Mouse (Mus musculus) forebrain, embryonic 12.5 days (tissue): ENCODE results near the gene Cdh13. TPM values are rescaled to one million over a fixed set of nuclear protein-coding genes. Genes with fewer than 3 reads are reported as not detected.

Experiments used
- ATAC-seq: fragments of 200-750 bp; cut with Nextera tagmentation; 2 replicates; pipeline ENCODE4 v1.8.0; 2017; ENCODE audit warnings: moderate TSS enrichment; ENCODE audit not compliant: low FRiP score
- H3K27ac ChIP-seq: fragments of 300-500 bp; sonication (generic); 2 replicates; pipeline ENCODE4 v1.5.1; 2016; ENCODE audit warnings: mild to moderate bottlenecking
- H3K27me3 ChIP-seq: fragments of 300-500 bp; sonication (generic); 2 replicates; pipeline ENCODE4 v1.6.1; 2016; ENCODE audit warnings: mild to moderate bottlenecking
- H3K36me3 ChIP-seq: fragments of 300-500 bp; sonication (generic); replicated peaks from 2 replicates; pipeline ENCODE4 v1.6.1; 2016; ENCODE audit warnings: mild to moderate bottlenecking
- H3K4me1 ChIP-seq: fragments of 300-500 bp; sonication (generic); 2 replicates; pipeline ENCODE4 v1.6.1; 2016
- H3K4me2 ChIP-seq: fragments of 300-500 bp; sonication (generic); 2 replicates; pipeline ENCODE4 v1.6.1; 2016; ENCODE audit warnings: mild to moderate bottlenecking, moderate library complexity
- H3K4me3 ChIP-seq: fragments of 300-500 bp; sonication (generic); replicated peaks from 2 replicates; pipeline ENCODE4 v1.5.1; 2016; ENCODE audit warnings: mild to moderate bottlenecking
- H3K9ac ChIP-seq: fragments of 300-500 bp; sonication (generic); 2 replicates; pipeline ENCODE4 v1.6.1; 2016; ENCODE audit warnings: mild to moderate bottlenecking
- H3K9me3 ChIP-seq: fragments of 300-500 bp; sonication (generic); 2 replicates; pipeline ENCODE4 v1.6.1; 2016
- WGBS: fragments of 180-500 bp; shearing (Covaris S2); methylation state at CpG from one replicate; pipeline ENCODE4 v1.1.7; 2016; 5-methylcytosine and 5-hydroxymethylcytosine counted together
- polyA plus RNA-seq: library from polyadenylated mRNA; unstranded; fragments of >200 nt; fragmentation: Nextera tagmentation; extraction: Ambion mirVana; gene quantifications from 2 replicates; pipeline ENCODE4 v1.2.1, GENCODE M21; 2016

The Cdh13 gene
- polyA plus RNA-seq, 1 experiment from 2014 or later: 10.8 TPM

- Histone ChIP-seq H3K4me1 (peaks cover 13% of the 10 kb centered on the region), H3K4me2 (no peak overlapping the region), H3K36me3 (no peaks in the 10 kb centered on the region), H3K27me3 (peaks cover 8% of the 10 kb centered on the region; the same call in 1 of the 2 replicates), H3K9ac (no peak overlapping the region), H3K27ac (no peak overlapping the region), H3K9me3 (no peaks in the 10 kb centered on the region), H3K4me3 (no peak overlapping the region)
- 83% methylated on average over 17 of the region's 17 CpGs for WGBS
- ATAC-seq: no peak
Measured at GRCm38 (mm10) chr8:118313426-118314187, 30.1 kb downstream of the Cdh13 start.

GRCm38 (mm10) chr8:118314188-118314563 lies 30.6 kb downstream of the Cdh13 start:
- WGBS: 95% methylated on average over 6 of the region's 6 CpGs
- Histone ChIP-seq H3K4me2 (no peak overlapping the region), H3K9me3 (no peaks in the 10 kb centered on the region), H3K4me1 (peaks cover 12% of the 10 kb centered on the region), H3K27ac (no peak overlapping the region), H3K9ac (no peak overlapping the region), H3K36me3 (no peaks in the 10 kb centered on the region), H3K4me3 (no peak overlapping the region), H3K27me3 (peaks cover 8% of the 10 kb centered on the region; the same call in 1 of the 2 replicates)
- no peak for ATAC-seq

GRCm38 (mm10) chr8:118314932-118315331 lies 31.4 kb downstream of the Cdh13 start:
- Histone ChIP-seq H3K4me1 (peaks cover 8% of the 10 kb centered on the region), H3K4me2 (no peak overlapping the region), H3K9ac (no peak overlapping the region), H3K9me3 (no peaks in the 10 kb centered on the region), H3K4me3 (no peak overlapping the region), H3K27me3 (peaks cover 4% of the 10 kb centered on the region; the same call in 1 of the 2 replicates), H3K36me3 (no peaks in the 10 kb centered on the region), H3K27ac (no peak overlapping the region)
- ATAC-seq: no peak
- WGBS: 86% methylated on average over 7 of the region's 7 CpGs

GRCm38 (mm10) chr8:118316440-118316839 lies 32.9 kb downstream of the Cdh13 start:
- Histone ChIP-seq H3K27ac (no peak overlapping the region), H3K9ac (no peak overlapping the region), H3K4me1 (peaks cover 8% of the 10 kb centered on the region), H3K4me3 (no peak overlapping the region), H3K27me3 (peaks cover 4% of the 10 kb centered on the region; the same call in 1 of the 2 replicates), H3K9me3 (no peaks in the 10 kb centered on the region), H3K36me3 (no peaks in the 10 kb centered on the region), H3K4me2 (no peak overlapping the region)
- ATAC-seq: no peak
- WGBS: 87% methylated on average over 12 of the region's 12 CpGs

- Histone ChIP-seq H3K4me1 (no peaks in the 10 kb centered on the region), H3K36me3 (no peaks in the 10 kb centered on the region), H3K27ac (no peak overlapping the region), H3K4me3 (no peak overlapping the region), H3K9ac (no peak overlapping the region), H3K4me2 (no peak overlapping the region), H3K27me3 (no peaks in the 10 kb centered on the region), H3K9me3 (no peaks in the 10 kb centered on the region)
- no peak for ATAC-seq
- 80% methylated on average over 1 of the region's 1 CpGs for WGBS
Measured at GRCm38 (mm10) chr8:118320566-118320965, 37.0 kb downstream of the Cdh13 start.

GRCm38 (mm10) chr8:118323421-118323820 lies 39.9 kb downstream of the Cdh13 start:
- no peaks in the 10 kb centered on the region for H3K4me1 ChIP-seq

GRCm38 (mm10) chr8:118334933-118335332 lies 51.4 kb downstream of the Cdh13 start:
- Histone ChIP-seq H3K4me1 (peaks cover 8% of the 10 kb centered on the region; the same call in 1 of the 2 replicates), H3K4me3 (no peak overlapping the region), H3K4me2 (no peak overlapping the region), H3K9ac (no peak overlapping the region), H3K27me3 (no peaks in the 10 kb centered on the region), H3K36me3 (no peaks in the 10 kb centered on the region), H3K27ac (no peak overlapping the region), H3K9me3 (no peaks in the 10 kb centered on the region)
- ATAC-seq: no peak
- 79% methylated on average over 7 of the region's 7 CpGs for WGBS

More at GRCm38 (mm10) chr8:118323421-118323820, 39.9 kb downstream of the Cdh13 start:
- H3K9me3 ChIP-seq: no peaks in the 10 kb centered on the region
- no peak overlapping the region for H3K27ac ChIP-seq
- ATAC-seq: no peak
- no peak overlapping the region for H3K9ac ChIP-seq
- 82% methylated on average over 3 of the region's 3 CpGs for WGBS
- H3K27me3 ChIP-seq: no peaks in the 10 kb centered on the region
- no peaks in the 10 kb centered on the region for H3K36me3 ChIP-seq
- no peak overlapping the region for H3K4me2 ChIP-seq
- no peak overlapping the region for H3K4me3 ChIP-seq

- 74% methylated on average over 3 of the region's 3 CpGs for WGBS
- no peaks in the 10 kb centered on the region for H3K9me3 ChIP-seq
- no peaks in the 10 kb centered on the region for H3K36me3 ChIP-seq
- H3K27ac ChIP-seq: no peak overlapping the region
- H3K4me3 ChIP-seq: no peak overlapping the region
- no peaks in the 10 kb centered on the region for H3K27me3 ChIP-seq
- no peak for ATAC-seq
- no peak overlapping the region for H3K4me2 ChIP-seq
- peaks cover 8% of the 10 kb centered on the region; the same call in 1 of the 2 replicates for H3K4me1 ChIP-seq
- no peak overlapping the region for H3K9ac ChIP-seq
Measured at GRCm38 (mm10) chr8:118339711-118340110, 56.2 kb downstream of the Cdh13 start.

GRCm38 (mm10) chr8:118343267-118343666 lies 59.7 kb downstream of the Cdh13 start:
- Histone ChIP-seq H3K4me2 (no peak overlapping the region), H3K9ac (no peak overlapping the region), H3K4me1 (peaks cover 8% of the 10 kb centered on the region; the same call in 1 of the 2 replicates), H3K4me3 (no peak overlapping the region), H3K9me3 (no peaks in the 10 kb centered on the region), H3K27me3 (no peaks in the 10 kb centered on the region), H3K36me3 (no peaks in the 10 kb centered on the region), H3K27ac (no peak overlapping the region)
- WGBS: 63% methylated on average over 4 of the region's 4 CpGs
- no peak for ATAC-seq

GRCm38 (mm10) chr8:118348710-118349489 lies 65.4 kb downstream of the Cdh13 start:
- no peaks in the 10 kb centered on the region for H3K4me1 ChIP-seq
- whole genome bisulfite sequencing: 87% methylated on average over 9 of the region's 9 CpGs
- H3K27ac ChIP-seq: no peak overlapping the region
- no peak overlapping the region for H3K4me2 ChIP-seq
- H3K27me3 ChIP-seq: no peaks in the 10 kb centered on the region
- no peaks in the 10 kb centered on the region for H3K9me3 ChIP-seq
- no peaks in the 10 kb centered on the region for H3K36me3 ChIP-seq
- no peak for ATAC-seq
- no peak overlapping the region for H3K4me3 ChIP-seq
- H3K9ac ChIP-seq: no peak overlapping the region

- Histone ChIP-seq H3K36me3 (no peaks in the 10 kb centered on the region), H3K9ac (no peak overlapping the region), H3K4me1 (no peaks in the 10 kb centered on the region), H3K27ac (no peak overlapping the region), H3K4me2 (no peak overlapping the region), H3K27me3 (no peaks in the 10 kb centered on the region), H3K9me3 (no peaks in the 10 kb centered on the region), H3K4me3 (no peak overlapping the region)
- 60% methylated on average over 7 of the region's 7 CpGs for whole genome bisulfite sequencing
- no peak for ATAC-seq
Measured at GRCm38 (mm10) chr8:118350136-118350535, 66.6 kb downstream of the Cdh13 start.

- H3K27ac ChIP-seq: no peak overlapping the region
- no peak for ATAC-seq
- H3K27me3 ChIP-seq: no peaks in the 10 kb centered on the region
- H3K36me3 ChIP-seq: no peaks in the 10 kb centered on the region
- H3K4me3 ChIP-seq: no peak overlapping the region
- H3K9me3 ChIP-seq: no peaks in the 10 kb centered on the region
- 0 out of 2 replicates have a peak, but pooled peaks cover 3% of the 10 kb centered on the region for H3K4me1 ChIP-seq
- H3K9ac ChIP-seq: no peak overlapping the region
- WGBS: 91% methylated on average over 4 of the region's 4 CpGs
- H3K4me2 ChIP-seq: no peak overlapping the region
Measured at GRCm38 (mm10) chr8:118353022-118353421, 69.5 kb downstream of the Cdh13 start.
